Mouse (Mus musculus): ENCODE measurements around the gene 1700001L19Rik. TPM values are rescaled to one million over a fixed set of nuclear protein-coding genes. Genes with fewer than 3 reads are reported as not detected.
A peak's percentile ranks its signal among the peaks of the same experiment; 100 is the strongest.

The 1700001L19Rik gene
- polyA plus RNA-seq, 1 experiment from 2014 or later = 5.6 TPM

GRCm38 (mm10) chr13:68581086-68581740, 16.0 kb upstream of the 1700001L19Rik start:
- H3K27ac ChIP-seq (ENCODE audit: low read length) = peak overlapping the region; percentile 55
- 27% methylated on average over 14 of the region's 14 CpGs for WGBS
- no peak for ATAC-seq
- H3K9ac ChIP-seq (replicated peaks; ENCODE audit: low read depth, low read length) = peak overlapping the region; percentile 66
- H3K4me1 ChIP-seq (replicated peaks; ENCODE audit: control insufficient read depth, insufficient read depth, low read length) = peaks cover 23% of the 10 kb centered on the region
- no peaks in the 10 kb centered on the region for H3K27me3 ChIP-seq (replicated peaks; ENCODE audit: control insufficient read depth, insufficient read depth, low read length)
- peaks cover 20% of the 10 kb centered on the region for H3K36me3 ChIP-seq (ENCODE audit: control insufficient read depth, insufficient read depth)
- H3K9me3 ChIP-seq (ENCODE audit: control insufficient read depth, low read length) = no peaks in the 10 kb centered on the region
- peak overlapping the region; percentile 89 for H3K4me3 ChIP-seq (replicated peaks; ENCODE audit: low read length)
- H3K4me2 ChIP-seq (ENCODE audit: low read length) = peak overlapping the region; percentile 84

GRCm38 (mm10) chr13:68581747-68582516, 15.3 kb upstream of the 1700001L19Rik start, which contains the start of the genes Mtrr and Fastkd3:
Gene Mtrr, minus strand, starts transcription at chr13:68582149.
Gene Fastkd3, plus strand, starts transcription at chr13:68582234.
- Histone ChIP-seq H3K36me3 (ENCODE audit: control insufficient read depth, insufficient read depth) (peaks cover 24% of the 10 kb centered on the region), H3K4me2 (ENCODE audit: low read length) (peak within 1 kb of the TSS; percentile 84), H3K9me3 (ENCODE audit: control insufficient read depth, low read length) (no peaks in the 10 kb centered on the region), H3K4me1 (replicated peaks; ENCODE audit: control insufficient read depth, insufficient read depth, low read length) (peaks cover 23% of the 10 kb centered on the region), H3K9ac (replicated peaks; ENCODE audit: low read depth, low read length) (peak within 1 kb of the TSS; percentile 82), H3K27me3 (replicated peaks; ENCODE audit: control insufficient read depth, insufficient read depth, low read length) (no peaks in the 10 kb centered on the region), H3K4me3 (replicated peaks; ENCODE audit: low read length) (peak within 1 kb of the TSS; percentile 89), H3K27ac (ENCODE audit: low read length) (peak within 1 kb of the TSS; percentile 82)
- ATAC-seq = peak; percentile 100
- under 1% methylated on average over 81 of the region's 81 CpGs for WGBS

DNA sequence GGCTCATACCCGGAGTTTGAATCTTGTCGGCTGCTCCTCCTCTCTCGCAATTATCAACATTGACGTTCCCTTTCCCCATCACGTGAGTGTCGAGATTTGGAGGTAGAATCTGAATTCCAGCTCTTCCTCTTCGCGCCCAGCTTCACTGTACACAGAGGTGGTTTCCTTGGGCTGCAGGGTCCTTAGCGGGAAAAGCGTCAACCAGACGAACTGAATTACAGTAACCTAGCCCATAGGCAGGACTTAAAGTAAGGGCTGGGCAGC, 14.8 kb upstream of the 1700001L19Rik start:
- H3K4me3 ChIP-seq (replicated peaks; ENCODE audit: low read length) = peak overlapping the region; percentile 89
- peak; percentile 9 for ATAC-seq
- peaks cover 22% of the 10 kb centered on the region for H3K36me3 ChIP-seq (ENCODE audit: control insufficient read depth, insufficient read depth)
- no peaks in the 10 kb centered on the region for H3K27me3 ChIP-seq (replicated peaks; ENCODE audit: control insufficient read depth, insufficient read depth, low read length)
- 0% methylated on average over 11 of the region's 11 CpGs for WGBS
- peak overlapping the region; percentile 73 for H3K4me2 ChIP-seq (ENCODE audit: low read length)
- no peaks in the 10 kb centered on the region for H3K9me3 ChIP-seq (ENCODE audit: control insufficient read depth, low read length)
- H3K9ac ChIP-seq (replicated peaks; ENCODE audit: low read depth, low read length) = peak overlapping the region; percentile 82
- peaks cover 23% of the 10 kb centered on the region for H3K4me1 ChIP-seq (replicated peaks; ENCODE audit: control insufficient read depth, insufficient read depth, low read length)
- H3K27ac ChIP-seq (ENCODE audit: low read length) = peak overlapping the region; percentile 82

GRCm38 (mm10) chr13:68583961-68584360, 13.3 kb upstream of the 1700001L19Rik start:
- no peaks in the 10 kb centered on the region for H3K27me3 ChIP-seq (replicated peaks; ENCODE audit: control insufficient read depth, insufficient read depth, low read length)

DNA sequence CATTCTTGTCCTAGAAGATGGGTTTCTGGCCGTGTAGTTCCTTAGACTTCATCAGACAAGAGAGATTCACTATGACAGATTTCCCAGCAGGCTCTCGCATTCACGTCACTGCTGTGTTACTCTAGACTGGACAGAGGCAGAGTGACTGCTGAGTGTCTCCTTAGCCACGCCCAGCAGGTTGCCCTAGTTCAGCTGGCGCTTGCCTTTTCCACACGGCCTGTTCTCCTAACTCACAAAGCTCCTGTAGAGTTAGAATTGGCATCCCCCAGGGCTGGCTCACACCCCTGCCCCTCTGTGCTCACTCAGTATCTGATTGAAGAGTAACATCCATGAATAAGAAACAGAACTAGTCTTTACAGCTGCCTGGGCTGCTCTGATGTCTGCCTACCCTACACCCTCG, 11.8 kb upstream of the 1700001L19Rik start:
- Histone ChIP-seq H3K36me3 (ENCODE audit: control insufficient read depth, insufficient read depth) (peaks cover 49% of the 10 kb centered on the region), H3K4me3 (replicated peaks; ENCODE audit: low read length) (no peak overlapping the region), H3K9ac (replicated peaks; ENCODE audit: low read depth, low read length) (no peak overlapping the region), H3K4me2 (ENCODE audit: low read length) (no peak overlapping the region), H3K27me3 (replicated peaks; ENCODE audit: control insufficient read depth, insufficient read depth, low read length) (no peaks in the 10 kb centered on the region), H3K4me1 (replicated peaks; ENCODE audit: control insufficient read depth, insufficient read depth, low read length) (peaks cover 20% of the 10 kb centered on the region), H3K9me3 (ENCODE audit: control insufficient read depth, low read length) (no peaks in the 10 kb centered on the region), H3K27ac (ENCODE audit: low read length) (no peak overlapping the region)
- ATAC-seq = no peak
- WGBS = 82% methylated on average over 7 of the region's 7 CpGs

More at GRCm38 (mm10) chr13:68583961-68584360, 13.3 kb upstream of the 1700001L19Rik start:
- peaks cover 23% of the 10 kb centered on the region for H3K4me1 ChIP-seq (replicated peaks; ENCODE audit: control insufficient read depth, insufficient read depth, low read length)
- no peaks in the 10 kb centered on the region for H3K9me3 ChIP-seq (ENCODE audit: control insufficient read depth, low read length)
- H3K9ac ChIP-seq (replicated peaks; ENCODE audit: low read depth, low read length) = no peak overlapping the region
- peaks cover 37% of the 10 kb centered on the region for H3K36me3 ChIP-seq (ENCODE audit: control insufficient read depth, insufficient read depth)
- no peak for ATAC-seq
- 93% methylated on average over 11 of the region's 11 CpGs for WGBS
- no peak overlapping the region for H3K4me3 ChIP-seq (replicated peaks; ENCODE audit: low read length)
- H3K27ac ChIP-seq (ENCODE audit: low read length) = no peak overlapping the region
- H3K4me2 ChIP-seq (ENCODE audit: low read length) = no peak overlapping the region

GRCm38 (mm10) chr13:68588352-68588751, 8.9 kb upstream of the 1700001L19Rik start:
- peaks cover 65% of the 10 kb centered on the region for H3K36me3 ChIP-seq (ENCODE audit: control insufficient read depth, insufficient read depth)
- no peak overlapping the region for H3K4me2 ChIP-seq (ENCODE audit: low read length)
- no peaks in the 10 kb centered on the region for H3K27me3 ChIP-seq (replicated peaks; ENCODE audit: control insufficient read depth, insufficient read depth, low read length)
- no peak overlapping the region for H3K4me3 ChIP-seq (replicated peaks; ENCODE audit: low read length)
- no peak overlapping the region for H3K9ac ChIP-seq (replicated peaks; ENCODE audit: low read depth, low read length)
- no peak overlapping the region for H3K27ac ChIP-seq (ENCODE audit: low read length)
- no peak for ATAC-seq
- peaks cover 3% of the 10 kb centered on the region; the same call in 1 of the 2 replicates for H3K4me1 ChIP-seq (replicated peaks; ENCODE audit: control insufficient read depth, insufficient read depth, low read length)
- no peaks in the 10 kb centered on the region for H3K9me3 ChIP-seq (ENCODE audit: control insufficient read depth, low read length)

GRCm38 (mm10) chr13:68593797-68594196, 3.4 kb upstream of the 1700001L19Rik start:
- WGBS = 85% methylated on average over 1 of the region's 1 CpGs
- H3K4me2 ChIP-seq (ENCODE audit: low read length) = no peak overlapping the region
- ATAC-seq = 0 out of 2 replicates have a peak, but pooled peaks have one; percentile 24
- H3K4me1 ChIP-seq (replicated peaks; ENCODE audit: control insufficient read depth, insufficient read depth, low read length) = peaks cover 2% of the 10 kb centered on the region; the same call in 1 of the 2 replicates
- H3K27ac ChIP-seq (ENCODE audit: low read length) = no peak overlapping the region
- no peak overlapping the region for H3K4me3 ChIP-seq (replicated peaks; ENCODE audit: low read length)
- H3K9me3 ChIP-seq (ENCODE audit: control insufficient read depth, low read length) = no peaks in the 10 kb centered on the region
- H3K36me3 ChIP-seq (ENCODE audit: control insufficient read depth, insufficient read depth) = peaks cover 33% of the 10 kb centered on the region
- H3K9ac ChIP-seq (replicated peaks; ENCODE audit: low read depth, low read length) = no peak overlapping the region
- H3K27me3 ChIP-seq (replicated peaks; ENCODE audit: control insufficient read depth, insufficient read depth, low read length) = no peaks in the 10 kb centered on the region

- Histone ChIP-seq H3K9ac (replicated peaks; ENCODE audit: low read depth, low read length) (no peak overlapping the region; the same call in 1 of the 2 replicates), H3K4me1 (replicated peaks; ENCODE audit: control insufficient read depth, insufficient read depth, low read length) (peaks cover 2% of the 10 kb centered on the region; the same call in 1 of the 2 replicates), H3K27ac (ENCODE audit: low read length) (no peak overlapping the region), H3K36me3 (ENCODE audit: control insufficient read depth, insufficient read depth) (peaks cover 7% of the 10 kb centered on the region; the same call in 1 of the 2 replicates), H3K4me2 (ENCODE audit: low read length) (peak overlapping the region; percentile 52), H3K9me3 (ENCODE audit: control insufficient read depth, low read length) (no peaks in the 10 kb centered on the region), H3K4me3 (replicated peaks; ENCODE audit: low read length) (peak overlapping the region; percentile 32), H3K27me3 (replicated peaks; ENCODE audit: control insufficient read depth, insufficient read depth, low read length) (no peaks in the 10 kb centered on the region)
- no peak for ATAC-seq
- WGBS = 15% methylated on average over 13 of the region's 13 CpGs
Measured at GRCm38 (mm10) chr13:68597667-68598066, 446 bp downstream of the 1700001L19Rik start.

DNA sequence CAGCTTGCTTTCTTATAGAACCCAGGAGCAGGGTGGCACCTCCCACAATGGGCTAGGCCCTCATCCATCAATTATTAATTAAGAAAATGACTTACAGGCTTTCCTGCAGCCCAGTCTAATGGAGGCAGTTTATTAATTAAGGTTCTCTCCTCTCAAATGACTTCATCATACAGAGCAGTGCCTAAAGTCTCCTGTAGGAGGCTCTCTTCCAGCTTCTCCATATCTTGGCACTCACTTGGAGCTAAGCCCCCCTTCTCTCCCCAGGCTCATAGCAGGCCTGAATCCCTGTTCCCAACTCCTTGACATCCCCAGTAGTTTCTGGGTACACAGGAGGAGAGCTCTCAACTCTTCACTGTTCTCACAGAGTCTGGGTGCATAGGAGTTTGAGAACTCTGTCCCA, 1.7 kb downstream of the 1700001L19Rik start:
- Histone ChIP-seq H3K4me2 (ENCODE audit: low read length) (no peak overlapping the region), H3K4me1 (replicated peaks; ENCODE audit: control insufficient read depth, insufficient read depth, low read length) (peaks cover 2% of the 10 kb centered on the region; the same call in 1 of the 2 replicates), H3K9ac (replicated peaks; ENCODE audit: low read depth, low read length) (no peak overlapping the region), H3K27me3 (replicated peaks; ENCODE audit: control insufficient read depth, insufficient read depth, low read length) (no peaks in the 10 kb centered on the region), H3K9me3 (ENCODE audit: control insufficient read depth, low read length) (no peaks in the 10 kb centered on the region), H3K27ac (ENCODE audit: low read length) (no peak overlapping the region), H3K36me3 (ENCODE audit: control insufficient read depth, insufficient read depth) (0 out of 2 replicates have a peak, but pooled peaks cover 3% of the 10 kb centered on the region), H3K4me3 (replicated peaks; ENCODE audit: low read length) (no peak overlapping the region)
- ATAC-seq = no peak

All from forebrain, embryonic 16.5 days (tissue).